Mouse (Mus musculus): ENCODE results near the gene Pld2. TPM values are rescaled to one million over a fixed set of nuclear protein-coding genes. Genes with fewer than 3 reads are reported as not detected.
"Not testable (repeated sequence)": the region's sequence is repeated elsewhere in the genome, so short reads cannot be mapped to it uniquely, and the experiment has no call there.

The Pld2 gene
- polyA plus RNA-seq, 1 experiment = 28.6 TPM

DNA sequence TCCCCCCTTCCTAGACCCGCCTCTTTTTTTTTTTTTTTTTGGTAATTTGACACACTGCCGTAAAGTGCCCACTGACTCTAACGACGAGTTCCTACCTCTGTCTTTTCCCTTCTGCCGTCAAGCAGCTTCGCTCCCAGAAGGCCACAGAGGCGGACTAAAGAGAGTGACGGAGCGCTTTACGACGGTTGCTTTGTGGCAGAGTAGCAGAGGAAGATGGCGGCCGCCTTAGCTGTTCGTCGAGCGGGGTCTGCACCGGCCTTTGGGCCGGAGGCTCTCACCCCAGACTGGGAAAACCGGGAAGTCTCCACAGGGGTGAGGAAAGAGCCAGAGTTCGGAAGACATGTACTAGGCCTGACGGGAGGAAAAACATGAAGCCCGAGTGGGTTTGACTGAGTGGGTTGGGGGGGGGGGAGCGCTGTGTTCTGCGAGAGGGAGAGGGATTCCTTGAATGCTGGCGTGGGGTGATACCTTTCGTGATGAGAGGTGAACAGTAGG, 14.6 kb upstream of the Pld2 start, which contains the start of gene Psmb6:
Gene Psmb6 (plus strand): TSS at position 184 of the 495 bp plus-strand sequence.
- DNase-seq (ENCODE audit: extremely low spot score in 1 of 2, low spot score in 1 of 2) = peak; percentile 96

- DNase-seq (ENCODE audit: extremely low spot score in 1 of 2, low spot score in 1 of 2) = no peak
Observed at GRCm38 (mm10) chr11:70525726-70526125, 14.1 kb upstream of the Pld2 start.

GRCm38 (mm10) chr11:70526211-70526610, 13.7 kb upstream of the Pld2 start:
- DNase-seq (ENCODE audit: extremely low spot score in 1 of 2, low spot score in 1 of 2) = no peak

DNA sequence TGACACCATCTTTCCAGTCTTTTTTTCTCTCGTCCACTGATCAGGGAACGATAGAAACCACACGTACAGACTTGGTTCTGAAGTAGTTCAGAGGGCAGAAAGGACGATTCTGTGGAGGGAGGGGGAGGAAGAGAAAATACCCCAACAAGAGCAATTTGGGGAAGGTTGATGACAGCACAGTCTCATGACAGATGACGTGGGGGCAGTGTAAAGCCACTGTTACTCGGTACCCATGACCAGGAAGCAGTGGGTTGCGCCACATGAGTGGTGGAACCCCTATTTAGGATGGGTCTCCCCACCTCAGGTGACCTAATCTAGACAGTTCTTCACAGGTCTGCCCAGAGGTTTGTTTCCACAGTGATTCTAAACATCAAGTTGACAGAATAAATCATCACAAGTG, 11.3 kb upstream of the Pld2 start:
- no peak for DNase-seq (ENCODE audit: extremely low spot score in 1 of 2, low spot score in 1 of 2)

- not testable (repeated sequence) for DNase-seq (ENCODE audit: extremely low spot score in 1 of 2, low spot score in 1 of 2)
Observed at GRCm38 (mm10) chr11:70531065-70531464, 8.8 kb upstream of the Pld2 start.

DNA sequence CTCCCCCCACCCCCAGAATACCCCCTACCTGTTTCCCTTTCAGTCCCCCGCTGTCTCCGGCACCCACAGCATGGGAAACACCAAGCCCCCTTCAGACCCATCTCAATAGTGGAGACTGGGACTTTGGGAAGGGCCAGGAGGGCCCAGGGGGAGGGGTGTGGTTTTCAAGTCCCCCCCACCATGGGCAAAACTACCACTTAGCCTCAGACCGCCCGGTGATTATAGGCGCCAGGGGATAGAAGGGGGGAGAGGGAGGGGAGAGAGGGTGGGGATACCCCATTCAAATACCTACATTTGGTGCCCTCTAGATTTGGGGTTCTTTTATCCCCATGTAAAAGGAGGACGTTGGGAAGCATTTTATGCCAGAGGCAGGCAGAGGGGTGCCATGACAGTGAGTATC, 7.0 kb upstream of the Pld2 start, which contains the start of gene Gm40193:
Gene Gm40193 (minus strand): TSS at position 101 of the 400 bp plus-strand sequence.
- no peak for DNase-seq (ENCODE audit: extremely low spot score in 1 of 2, low spot score in 1 of 2)

GRCm38 (mm10) chr11:70539423-70539822, 441 bp upstream of the Pld2 start:
- no peak for DNase-seq (ENCODE audit: extremely low spot score in 1 of 2, low spot score in 1 of 2)

- DNase-seq (ENCODE audit: extremely low spot score in 1 of 2, low spot score in 1 of 2) = no peak
Observed at GRCm38 (mm10) chr11:70540928-70541327, 1.1 kb downstream of the Pld2 start.

GRCm38 (mm10) chr11:70541415-70541814, 1.6 kb downstream of the Pld2 start:
- peak in 1 of 2 experiments; percentile 42 for DNase-seq (ENCODE audit: extremely low spot score in 1 of 2, low spot score in 1 of 2)

GRCm38 (mm10) chr11:70544496-70544895, 4.6 kb downstream of the Pld2 start:
- DNase-seq (ENCODE audit: extremely low spot score in 1 of 2, low spot score in 1 of 2) = no peak

GRCm38 (mm10) chr11:70551526-70551925, 11.7 kb downstream of the Pld2 start:
- no peak for DNase-seq (ENCODE audit: extremely low spot score in 1 of 2, low spot score in 1 of 2)

GRCm38 (mm10) chr11:70553940-70554339, 14.1 kb downstream of the Pld2 start:
- DNase-seq (ENCODE audit: extremely low spot score in 1 of 2, low spot score in 1 of 2) = no peak

GRCm38 (mm10) chr11:70557545-70557944, 17.7 kb downstream of the Pld2 start:
- DNase-seq (ENCODE audit: extremely low spot score in 1 of 2, low spot score in 1 of 2) = no peak

DNA sequence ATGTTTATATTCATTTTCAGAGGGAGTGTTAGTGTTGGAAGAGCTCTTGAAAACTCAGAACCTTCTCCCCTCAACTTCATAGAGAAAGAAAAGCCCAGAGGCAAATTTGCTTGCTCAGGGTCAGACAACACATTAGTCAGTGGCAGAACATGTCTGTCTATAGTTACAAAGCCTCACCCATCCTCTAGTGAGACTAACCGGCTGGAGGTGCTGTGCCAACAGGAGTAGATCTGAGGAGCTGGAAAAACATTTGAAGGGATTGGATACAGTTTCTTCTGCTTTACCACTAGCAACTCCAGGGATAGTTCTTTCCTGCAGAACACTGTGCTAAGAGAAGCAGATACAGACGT, 22.0 kb downstream of the Pld2 start:
- no peak for DNase-seq (ENCODE audit: extremely low spot score in 1 of 2, low spot score in 1 of 2)

DNA sequence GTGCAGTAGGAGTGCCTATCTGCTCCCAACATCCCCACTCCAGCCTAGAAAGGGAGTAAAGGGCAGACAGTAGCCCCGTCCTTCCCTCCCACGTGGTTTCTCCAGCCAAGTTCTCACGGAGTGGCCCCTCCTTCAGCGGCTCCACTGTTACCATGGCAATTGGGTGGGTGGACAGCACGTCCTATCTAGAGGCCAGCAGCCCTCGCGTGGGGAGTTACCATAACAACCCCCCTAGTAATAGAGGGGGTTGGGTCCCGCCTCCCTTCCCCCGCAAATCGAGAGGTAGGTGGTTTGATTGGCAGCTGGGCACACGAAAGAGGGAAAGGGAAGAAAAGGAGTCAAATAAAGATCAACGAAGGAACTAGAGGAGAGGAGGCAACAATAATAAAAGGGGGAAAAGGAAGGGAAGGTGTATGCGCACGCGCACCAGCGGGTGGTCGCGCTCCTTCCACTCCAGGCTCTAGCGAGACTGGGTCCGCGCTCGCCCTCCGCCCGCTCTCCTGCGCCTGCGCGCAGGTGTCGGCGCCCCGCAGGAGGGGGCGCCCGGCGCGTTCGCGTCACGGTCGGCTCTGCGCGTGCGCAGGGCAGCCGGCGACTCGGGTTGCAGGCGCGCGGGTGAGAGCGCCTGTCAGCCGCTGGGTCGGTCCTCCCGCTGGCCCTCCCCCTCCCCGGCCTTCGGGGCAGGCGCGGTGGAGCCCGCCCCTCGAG, 22.6 kb downstream of the Pld2 start, which contains the start of gene Mink1:
Gene Mink1 (plus strand): TSS at position 595 of the 708 bp plus-strand sequence.
- peak; percentile 89 to 91 for DNase-seq (ENCODE audit: extremely low spot score in 1 of 2, low spot score in 1 of 2)

GRCm38 (mm10) chr11:70562995-70563469, 23.2 kb downstream of the Pld2 start:
- no peak for DNase-seq (ENCODE audit: extremely low spot score in 1 of 2, low spot score in 1 of 2)

GRCm38 (mm10) chr11:70563470-70564275, 23.8 kb downstream of the Pld2 start:
- no peak for DNase-seq (ENCODE audit: extremely low spot score in 1 of 2, low spot score in 1 of 2)

DNA sequence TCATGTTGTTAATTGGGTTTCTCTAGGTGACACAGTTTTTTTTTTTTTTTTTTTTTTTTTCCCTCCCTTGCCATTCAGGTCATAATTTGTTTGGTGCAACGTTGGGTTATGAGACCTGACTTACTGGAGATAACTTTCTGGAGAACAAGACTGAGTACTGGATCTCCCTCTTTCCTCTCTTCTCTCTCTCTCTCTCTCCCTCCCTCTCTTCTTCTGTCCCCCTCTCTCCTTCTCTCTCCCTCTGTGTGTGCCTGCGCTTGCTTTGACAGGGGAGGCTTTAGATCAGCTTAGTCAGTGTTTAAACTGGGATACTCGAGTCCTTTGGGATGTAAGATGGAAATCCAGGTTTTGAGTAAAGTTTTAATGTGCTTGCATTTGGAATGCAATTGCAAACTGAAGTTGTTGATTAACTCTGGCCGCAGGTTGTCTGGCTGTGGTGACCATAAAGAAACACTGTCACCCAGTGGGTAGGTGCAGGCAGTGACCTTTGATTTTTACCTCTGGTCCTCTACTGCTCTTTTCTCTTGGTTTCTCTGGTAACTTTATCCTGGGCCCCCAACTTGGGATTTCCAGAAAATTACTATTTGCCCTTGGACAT, 24.5 kb downstream of the Pld2 start:
- no peak for DNase-seq (ENCODE audit: extremely low spot score in 1 of 2, low spot score in 1 of 2)

- no peak for DNase-seq (ENCODE audit: extremely low spot score in 1 of 2, low spot score in 1 of 2)
Observed at GRCm38 (mm10) chr11:70566586-70566985, 26.7 kb downstream of the Pld2 start.

DNA sequence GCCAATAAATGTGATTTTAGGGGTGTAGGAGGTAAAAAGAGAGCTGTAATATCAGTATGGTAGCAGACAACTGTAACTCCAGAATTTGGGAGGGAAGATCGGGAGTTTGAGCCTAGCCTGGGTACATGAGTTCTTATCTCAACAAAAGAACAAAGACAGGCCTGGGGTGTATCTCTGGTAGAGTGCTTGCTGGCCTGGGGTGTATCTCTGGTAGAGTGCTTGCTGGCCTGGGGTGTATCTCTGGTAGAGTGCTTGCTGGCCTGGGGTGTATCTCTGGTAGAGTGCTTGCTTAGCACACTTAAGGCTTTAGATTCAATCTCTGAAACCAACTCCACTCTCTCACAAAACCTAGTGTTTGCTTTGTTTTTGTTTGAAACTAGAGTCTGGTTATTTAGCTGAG, 30.8 kb downstream of the Pld2 start:
- DNase-seq (ENCODE audit: extremely low spot score in 1 of 2, low spot score in 1 of 2) = not testable (repeated sequence)

DNA sequence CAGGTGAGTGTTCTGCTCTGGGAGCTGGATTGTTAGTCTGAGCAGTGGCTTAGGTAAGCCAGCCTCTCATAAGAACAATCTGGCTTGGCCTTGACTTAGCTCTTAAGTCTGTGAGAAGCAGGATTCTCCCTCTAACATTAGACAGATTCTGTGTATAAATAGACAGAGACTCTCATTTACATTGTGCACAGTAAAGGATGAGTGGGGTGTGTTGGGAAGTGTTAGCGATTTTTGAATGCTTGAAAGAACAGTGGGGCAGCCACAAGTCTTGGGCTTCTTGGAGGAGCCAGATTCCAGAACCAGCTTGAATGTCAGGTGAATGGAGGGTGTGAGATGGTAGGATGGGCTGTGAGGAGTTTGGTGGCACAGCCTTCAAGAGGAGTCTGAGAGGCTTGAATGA, 31.8 kb downstream of the Pld2 start:
- peak; percentile 35 to 63 for DNase-seq (ENCODE audit: extremely low spot score in 1 of 2, low spot score in 1 of 2)

Data from frontal cortex, adult 2 months (tissue).